Comparison of ENCODE assay signal across 8 mouse cellular contexts in genomic region chr10:80509412-80510272, GRCm38 (mm10). TPM values are rescaled to one million over a fixed set of nuclear protein-coding genes. Genes with fewer than 3 reads are reported as not detected.
A peak's percentile ranks its signal among the peaks of the same experiment; 100 is the strongest.
DNase-seq lines count a peak whose midpoint lies in the region; ATAC-seq lines count a peak whose summit lies in the region.

No protein-coding gene starts in this region.

- H3K36me3 ChIP-seq in hindbrain, embryonic 15.5 days, result no peaks in the 10 kb centered on the region

- no peak overlapping the region for H3K9ac ChIP-seq in hindbrain, embryonic 15.5 days

- peaks cover 41% of the 10 kb centered on the region for H3K27me3 ChIP-seq in hindbrain, embryonic 15.5 days

- H3K27ac ChIP-seq in hindbrain, embryonic 15.5 days (replicated peaks), result no peak overlapping the region

- DNase-seq in Muller cell, postnatal 12 days (ENCODE audit: inconsistent ontology term), result peak; percentile 66
- DNase-seq in cerebellum, postnatal 14 days, result peak; percentile 89 to 94
- peak; percentile 71 to 76 for DNase-seq in frontal cortex, postnatal 36 days (ENCODE audit: low spot score in 2 of 2)
- DNase-seq in layer of hippocampus, postnatal 36 days, result peak; percentile 59 to 73
- DNase-seq in lung, postnatal 36 days, result peak; percentile 90
- peak; percentile 84 for DNase-seq in retina, embryonic 14.5 days (ENCODE audit: low spot score)
- peak; percentile 79 to 85 for DNase-seq in thymus, postnatal 36 days

- WGBS in hindbrain, embryonic 15.5 days, result 8% methylated on average over 20 of the region's 20 CpGs

- peak overlapping the region; percentile 48 for H3K4me2 ChIP-seq in hindbrain, embryonic 15.5 days

- H3K9me3 ChIP-seq in hindbrain, embryonic 15.5 days, result no peaks in the 10 kb centered on the region

- H3K4me3 ChIP-seq in hindbrain, embryonic 15.5 days, result peak overlapping the region; percentile 21

- H3K4me1 ChIP-seq in hindbrain, embryonic 15.5 days (replicated peaks), result peaks cover 11% of the 10 kb centered on the region; the same call in 1 of the 2 replicates

- ATAC-seq in hindbrain, embryonic 15.5 days (ENCODE audit: low FRiP score, low read depth), result peak; percentile 65; the same call in 1 of the 2 replicates

RNA-seq across cellular contexts. Expression of gene Onecut3, which starts 15.0 kb away (rescaled TPM):
- 1.6 and 1.7 TPM in 2 replicates for polyA plus RNA-seq in hindbrain, embryonic 15.5 days (2015; fragmentation: Nextera tagmentation; extraction: Ambion mirVana)
- under 1 TPM in 1 of 2 experiments, not detected in 1; 0.08 TPM for total RNA-seq in layer of hippocampus, postnatal 36 days (2021)

RNA-seq across cellular contexts. Expression of gene Atp8b3, which starts 29.3 kb away (rescaled TPM):
- 1.2 and 1.5 TPM in 2 replicates for polyA plus RNA-seq in hindbrain, embryonic 15.5 days (2015; fragmentation: Nextera tagmentation; extraction: Ambion mirVana)
- under 1 TPM; 0.25 to 0.35 TPM for total RNA-seq in layer of hippocampus, postnatal 36 days (2021)

RNA-seq across cellular contexts. Expression of gene Rexo1, which starts 51.7 kb away (rescaled TPM):
- 30.0 and 33.7 TPM in 2 replicates for polyA plus RNA-seq in hindbrain, embryonic 15.5 days (2015; fragmentation: Nextera tagmentation; extraction: Ambion mirVana)
- 10 to 100 TPM; 43.9 to 49.3 TPM for total RNA-seq in layer of hippocampus, postnatal 36 days (2021)
